Mouse (Mus musculus): ENCODE data around the gene Mvp.
A peak's percentile ranks its signal among the peaks of the same experiment; 100 is the strongest.

Gene Mvp

DNA sequence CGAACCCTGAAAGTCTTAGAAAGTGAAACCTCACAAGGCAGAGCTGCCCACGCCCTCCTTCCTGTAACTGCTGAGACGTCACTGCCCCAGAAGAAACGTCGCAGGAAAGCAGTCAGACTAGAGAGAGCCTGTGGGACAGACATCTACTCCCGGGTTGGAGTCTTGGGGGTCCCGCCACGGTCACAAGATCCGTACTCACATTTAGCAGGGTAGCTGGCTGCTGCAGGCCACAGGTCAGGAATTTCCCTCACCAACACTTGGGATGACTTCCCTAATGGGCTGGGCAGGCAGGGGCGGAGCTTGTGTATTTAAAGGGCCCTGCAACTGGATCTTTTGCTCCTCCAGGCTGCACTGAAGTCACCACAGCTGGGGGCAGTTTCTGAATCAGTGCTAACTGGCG is at the start of gene Mvp:
Gene Mvp (minus strand): TSS at position 302 of the 400 bp plus-strand sequence.
- peak; percentile 64 for DNase-seq

DNA sequence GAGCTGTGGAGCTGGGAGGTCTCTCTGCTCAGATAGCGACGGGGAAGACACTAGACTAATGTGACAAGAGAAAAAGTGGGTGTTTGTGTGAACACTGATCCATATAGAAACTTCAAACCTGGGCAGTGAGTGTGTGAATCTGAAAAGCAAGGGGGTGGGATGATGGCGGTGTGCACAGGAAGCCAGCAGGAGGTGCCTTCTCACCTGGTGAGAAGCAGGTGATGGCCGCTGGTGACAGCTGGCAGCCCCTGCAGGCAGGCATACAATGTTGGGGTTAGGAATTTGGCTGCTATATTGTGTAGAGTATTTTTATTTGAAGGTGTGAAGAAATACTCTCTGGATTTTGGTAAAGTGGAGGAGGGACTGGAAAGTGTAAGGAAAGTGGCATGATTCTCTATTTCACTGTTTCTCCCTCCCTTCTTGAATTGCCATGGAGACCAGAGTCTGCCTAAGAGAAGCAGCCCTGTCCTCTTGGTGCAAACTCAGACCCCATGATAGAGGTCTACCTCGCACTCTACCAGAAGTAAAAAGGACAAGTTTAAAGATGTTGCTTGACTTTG is 40.7 kb upstream of the Mvp start:
- no peak for DNase-seq

DNA sequence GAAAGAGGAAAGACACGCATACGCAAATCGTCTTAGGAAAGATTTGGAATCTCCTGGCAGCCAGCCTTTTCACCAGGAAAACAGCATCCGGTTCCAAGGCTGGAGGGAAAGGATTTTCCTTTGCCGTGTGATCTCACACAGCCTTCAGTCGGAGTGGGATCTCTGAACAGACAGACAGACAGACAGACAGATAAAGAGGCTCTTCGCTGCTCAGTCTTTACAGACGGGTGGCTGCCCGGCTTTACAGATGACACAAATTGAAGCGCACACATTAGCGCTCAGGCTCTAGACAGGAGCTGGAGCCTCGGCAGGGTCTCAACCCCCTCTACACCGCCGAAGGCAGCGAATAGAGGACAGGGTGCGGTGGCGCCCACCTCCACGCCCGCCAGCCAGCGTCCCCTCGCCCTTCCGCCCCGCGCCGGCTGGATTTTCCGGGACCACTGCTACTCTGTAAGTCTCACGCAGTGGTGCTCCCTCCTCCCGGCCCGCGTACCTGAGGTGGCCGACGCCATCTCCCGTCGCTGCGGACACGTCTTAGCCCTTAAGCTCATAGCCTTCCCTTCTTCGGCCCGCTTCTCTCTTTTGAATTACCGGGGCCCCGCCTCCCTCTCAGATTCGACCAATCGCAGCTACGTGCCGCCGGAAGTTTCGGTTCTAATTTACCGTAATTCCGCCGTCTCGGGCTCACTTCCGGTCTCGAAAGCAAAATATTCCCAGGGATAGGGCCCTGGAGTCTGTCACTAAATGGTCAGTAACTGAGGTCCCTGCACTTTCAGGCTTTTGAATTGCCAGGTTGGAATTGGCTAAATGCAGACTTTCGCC is 27.6 kb upstream of the Mvp start, which contains the start of gene Kif22:
Gene Kif22 (minus strand): TSS at position 621 of the 822 bp plus-strand sequence.
- DNase-seq, result peak; percentile 95

DNA sequence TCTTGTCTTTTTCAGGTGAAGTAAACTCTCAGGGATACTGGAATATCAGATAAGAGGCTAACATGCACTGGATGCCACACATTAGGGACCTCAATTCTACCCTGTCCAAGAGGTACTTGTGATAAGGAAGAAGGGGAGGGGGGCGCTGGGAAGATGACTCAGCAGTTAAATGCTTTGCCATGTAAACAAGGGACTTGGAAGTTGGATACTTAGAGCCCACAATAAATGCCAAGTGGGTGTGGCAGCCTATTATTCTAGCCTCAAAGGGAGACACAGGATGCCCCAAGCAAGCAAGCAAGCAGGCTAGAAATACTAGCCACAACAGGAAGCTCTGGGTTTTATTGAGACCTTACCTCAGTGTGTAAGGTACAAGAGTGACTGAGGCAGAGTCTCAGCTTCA is 16.8 kb upstream of the Mvp start:
- DNase-seq, result no peak

DNA sequence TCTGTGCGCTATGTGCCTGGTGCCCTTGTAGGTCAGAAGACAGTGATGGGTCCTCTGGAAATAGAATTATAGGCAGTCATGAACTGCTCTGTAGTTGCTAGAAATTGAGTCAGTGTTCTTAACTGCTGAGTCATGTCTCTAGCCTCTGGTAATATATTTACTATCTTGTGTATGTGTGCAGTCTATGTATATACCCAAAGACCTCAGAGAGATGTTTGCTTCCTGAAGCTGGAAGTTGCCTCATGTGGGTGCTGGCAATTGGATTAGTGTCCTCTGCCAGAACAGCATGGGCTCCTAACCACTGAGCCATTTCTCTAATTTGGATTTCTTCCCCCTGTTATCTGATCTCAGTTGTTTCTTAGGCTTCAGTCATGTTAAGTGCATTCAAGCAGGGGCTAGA is 15.8 kb upstream of the Mvp start:
- DNase-seq, result no peak

DNA sequence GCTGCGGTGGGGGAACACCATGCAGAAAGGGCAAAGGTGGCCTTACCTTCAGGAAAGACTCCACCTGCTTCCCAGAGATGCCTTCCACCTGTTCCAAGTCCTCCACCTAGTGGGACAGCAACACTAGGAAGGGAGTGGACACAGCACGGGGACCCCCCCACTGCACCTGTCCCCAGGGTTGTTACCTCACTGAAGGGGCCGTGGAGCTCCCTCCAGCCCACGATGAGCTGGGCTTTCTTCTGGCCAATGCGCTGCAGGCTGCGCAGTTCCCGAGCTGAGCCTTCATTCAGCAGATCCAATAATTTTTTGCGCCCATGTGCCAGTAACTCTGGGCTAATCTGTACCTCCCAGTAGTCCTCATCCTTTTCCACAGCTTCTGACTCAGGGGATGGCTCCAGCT is 13.5 kb upstream of the Mvp start:
- DNase-seq, result no peak

DNA sequence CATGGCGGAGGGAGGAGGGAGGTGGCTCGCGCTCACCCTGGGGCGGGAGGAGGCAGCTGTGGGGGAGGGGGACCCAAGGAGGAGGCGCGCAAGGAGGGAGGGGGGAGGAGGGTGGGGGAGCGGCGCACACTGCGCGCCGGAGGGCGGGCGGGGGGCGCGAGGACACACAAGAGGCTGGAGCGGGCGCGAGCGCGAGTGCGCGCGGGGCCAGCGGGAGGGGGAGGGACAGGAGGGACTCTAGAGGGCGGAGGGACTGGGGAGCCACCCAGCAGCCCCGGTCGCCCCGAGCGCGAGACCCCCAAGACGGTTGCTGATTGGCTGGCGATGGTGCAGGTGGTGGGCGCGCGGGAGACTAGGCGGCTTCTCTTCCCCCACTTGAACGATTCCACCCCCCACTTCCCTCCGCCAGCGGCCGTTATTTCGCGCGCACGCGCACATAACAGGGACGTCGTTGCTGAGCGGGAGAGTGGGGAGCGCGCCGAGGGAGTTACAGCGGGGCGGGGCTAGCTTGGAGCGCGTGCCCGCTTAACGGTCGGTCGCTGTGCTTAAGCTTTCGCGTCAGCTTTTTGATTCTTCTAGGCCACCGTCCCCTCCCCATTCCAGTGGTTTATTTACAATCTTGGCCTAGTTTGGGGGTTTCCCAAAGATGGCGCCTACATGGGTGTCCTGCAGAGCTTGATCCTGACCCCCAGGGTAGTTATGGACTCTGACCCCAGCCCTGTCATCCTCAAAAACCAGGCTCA is 12.7 kb upstream of the Mvp start, which contains the start of gene Maz:
Gene Maz (minus strand): TSS at position 54 of the 743 bp plus-strand sequence.
- DNase-seq, result peak; percentile 99

DNA sequence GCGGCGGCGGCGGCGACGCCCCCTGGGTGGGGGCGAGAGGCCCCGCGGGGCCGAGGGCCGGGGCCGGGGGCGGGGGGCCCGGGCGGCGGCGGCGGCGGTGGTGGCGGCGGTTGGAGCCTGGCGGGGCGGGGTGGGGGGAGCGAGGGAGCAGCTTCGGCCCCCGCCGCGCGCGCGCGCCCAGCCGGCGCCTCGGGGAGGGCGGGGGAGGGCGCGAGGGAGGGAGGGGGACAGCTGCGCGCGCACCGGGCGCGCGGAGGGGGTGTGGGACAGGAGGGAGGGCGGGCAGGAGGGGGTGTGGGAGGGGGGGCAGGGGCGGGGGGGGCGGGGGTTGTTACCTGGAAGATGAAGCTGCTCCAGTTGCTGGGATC is 12.2 kb upstream of the Mvp start:
- DNase-seq, result no peak

DNA sequence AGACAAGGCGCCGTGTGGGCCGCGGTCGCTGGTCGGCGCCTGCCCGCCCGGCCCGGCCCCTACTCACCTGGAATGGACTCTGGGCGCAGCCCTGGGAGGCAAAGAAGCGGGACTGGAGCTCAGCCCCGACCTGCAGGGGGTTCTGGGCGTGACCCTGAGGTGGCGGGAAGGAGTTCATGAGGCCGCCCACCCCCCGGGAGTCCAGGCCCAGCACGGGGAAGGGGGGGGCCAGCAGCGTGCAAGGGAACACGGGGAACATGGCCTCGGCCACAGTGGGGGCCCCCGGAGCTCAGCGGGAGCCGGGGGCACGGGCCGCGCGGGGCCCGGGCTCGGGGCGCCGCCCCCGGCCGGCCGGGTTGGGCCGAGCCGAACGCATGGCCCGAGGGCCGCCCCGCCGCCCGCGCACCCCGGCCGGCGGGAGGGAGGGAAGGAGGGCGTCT is 11.8 kb upstream of the Mvp start:
- DNase-seq, result peak; percentile 84

DNA sequence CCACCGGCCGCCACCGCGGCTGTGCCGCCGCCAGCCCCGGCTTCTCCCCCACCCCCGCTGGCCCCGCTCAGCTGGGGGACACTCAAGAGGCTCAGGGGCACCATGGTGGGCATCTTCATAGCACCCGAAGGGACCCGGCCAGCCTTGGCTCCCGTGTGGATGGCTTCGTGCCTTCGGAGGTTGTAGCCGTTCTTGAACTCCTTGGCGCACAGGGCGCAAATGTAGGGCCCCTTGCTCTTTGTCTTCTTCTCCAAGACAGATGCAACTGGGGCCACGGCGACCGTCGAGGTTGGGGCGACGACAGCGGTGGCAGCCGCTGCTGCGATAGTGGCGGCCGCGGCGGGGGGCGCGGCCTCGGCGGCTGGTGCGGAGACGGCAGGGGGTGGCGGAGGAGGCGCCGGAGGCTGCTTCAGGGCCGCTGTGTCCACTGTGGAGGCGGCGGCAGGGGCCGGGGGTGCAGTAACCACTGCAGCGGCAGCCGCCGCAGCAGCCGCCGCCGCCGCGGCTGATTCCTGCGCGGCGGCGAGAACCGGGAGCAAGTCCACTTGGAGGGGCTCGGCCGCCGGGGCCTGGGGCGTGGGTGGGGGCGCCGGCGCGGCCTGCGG is 11.2 kb upstream of the Mvp start:
- DNase-seq, result no peak

DNA sequence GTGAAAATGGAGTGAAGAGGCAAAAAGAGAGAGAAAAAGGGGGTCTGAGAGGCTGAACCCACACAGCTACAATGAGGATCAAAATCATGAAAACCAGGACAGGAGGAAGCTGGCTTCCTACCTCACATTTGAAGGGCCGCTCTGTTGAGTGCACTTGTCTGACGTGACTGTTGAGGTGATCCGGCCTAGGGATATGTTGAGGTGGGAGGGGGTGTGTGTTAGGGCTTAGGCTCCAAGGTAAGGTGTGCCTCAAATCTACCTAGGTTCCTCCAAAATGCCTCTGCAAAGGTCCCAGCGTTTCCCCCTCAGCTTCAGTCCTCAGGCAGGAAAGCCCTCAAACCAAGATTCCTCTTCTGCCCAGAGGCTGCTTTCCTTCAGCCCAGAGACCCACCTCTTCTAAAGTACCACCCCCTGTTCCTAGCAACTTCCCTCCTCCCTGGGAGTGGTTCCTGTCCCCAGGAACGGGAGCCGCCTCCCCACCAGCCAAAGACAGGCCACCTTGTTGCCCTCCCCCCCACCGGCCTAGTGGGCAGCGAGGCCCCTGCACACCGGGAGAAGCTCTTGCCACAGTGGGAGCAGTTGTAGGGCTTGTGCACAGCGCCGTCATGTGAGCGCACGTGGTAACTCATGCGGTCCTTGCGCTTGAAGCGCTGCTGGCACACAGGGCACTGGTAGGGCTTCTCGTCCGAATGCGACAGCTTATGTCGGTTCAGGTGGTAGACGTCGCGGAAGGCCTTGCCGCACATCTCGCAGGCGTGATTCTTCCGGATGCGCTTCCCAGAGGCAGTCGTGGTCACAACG is 10.5 kb upstream of the Mvp start:
- DNase-seq, result peak; percentile 86

DNA sequence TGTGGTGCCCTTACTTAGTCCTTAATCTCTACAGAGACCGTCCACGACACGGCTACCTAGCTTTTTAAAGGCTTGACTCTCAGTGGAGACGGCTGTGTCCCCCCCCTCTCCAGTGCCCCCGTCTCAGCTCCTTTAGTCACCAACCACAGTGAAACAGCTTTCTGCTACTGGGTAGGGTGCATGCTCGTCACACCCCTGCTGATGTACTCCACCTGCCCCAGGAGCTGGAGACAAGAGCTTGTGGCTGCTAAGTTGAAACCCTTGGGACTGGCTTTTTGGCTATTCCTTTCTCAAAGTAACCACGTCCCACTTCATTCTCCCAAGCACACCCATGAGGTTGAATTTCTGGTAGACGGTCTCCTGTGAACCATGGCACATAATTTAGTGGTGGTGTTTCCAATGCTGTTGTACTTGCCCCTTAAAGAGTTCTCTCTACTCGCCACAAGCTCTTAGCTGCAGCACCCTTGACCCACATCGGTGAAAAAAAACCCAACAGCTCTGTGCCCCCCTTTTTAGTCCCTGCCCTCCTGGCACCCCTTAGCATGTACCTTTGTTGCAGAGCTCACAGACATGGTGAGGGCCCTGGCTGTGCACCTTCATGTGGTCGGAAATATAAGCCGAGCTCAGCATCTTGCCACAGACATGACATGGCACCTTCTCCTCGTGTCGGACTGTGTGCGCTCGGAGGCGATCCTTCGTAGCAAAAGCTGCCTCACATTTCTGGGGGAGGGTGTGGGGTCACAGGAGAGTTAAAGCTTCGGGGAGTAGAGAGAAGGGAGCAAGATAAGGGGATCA is 9.7 kb upstream of the Mvp start:
- DNase-seq, result no peak

DNA sequence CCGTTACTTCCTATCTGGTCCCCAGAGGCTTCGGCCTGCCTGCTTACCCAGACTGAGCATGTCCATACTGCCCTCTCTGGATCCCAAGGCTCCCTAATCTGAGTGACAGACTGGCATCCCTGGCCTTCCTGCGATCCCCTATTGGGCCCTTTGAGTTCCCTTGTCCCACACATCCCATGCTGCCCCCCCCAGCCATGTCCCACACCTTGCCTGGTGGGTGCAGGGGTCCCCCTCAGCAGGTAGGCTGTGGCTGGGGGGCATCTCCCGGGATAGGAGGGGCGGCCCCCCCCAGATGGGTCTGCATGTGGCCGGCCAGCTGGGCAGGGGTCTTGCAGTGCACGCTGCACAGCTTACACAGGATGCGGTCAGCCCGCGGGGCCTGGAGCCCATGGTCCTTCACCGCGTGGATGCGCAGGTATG is 8.9 kb upstream of the Mvp start:
- no peak for DNase-seq

DNA sequence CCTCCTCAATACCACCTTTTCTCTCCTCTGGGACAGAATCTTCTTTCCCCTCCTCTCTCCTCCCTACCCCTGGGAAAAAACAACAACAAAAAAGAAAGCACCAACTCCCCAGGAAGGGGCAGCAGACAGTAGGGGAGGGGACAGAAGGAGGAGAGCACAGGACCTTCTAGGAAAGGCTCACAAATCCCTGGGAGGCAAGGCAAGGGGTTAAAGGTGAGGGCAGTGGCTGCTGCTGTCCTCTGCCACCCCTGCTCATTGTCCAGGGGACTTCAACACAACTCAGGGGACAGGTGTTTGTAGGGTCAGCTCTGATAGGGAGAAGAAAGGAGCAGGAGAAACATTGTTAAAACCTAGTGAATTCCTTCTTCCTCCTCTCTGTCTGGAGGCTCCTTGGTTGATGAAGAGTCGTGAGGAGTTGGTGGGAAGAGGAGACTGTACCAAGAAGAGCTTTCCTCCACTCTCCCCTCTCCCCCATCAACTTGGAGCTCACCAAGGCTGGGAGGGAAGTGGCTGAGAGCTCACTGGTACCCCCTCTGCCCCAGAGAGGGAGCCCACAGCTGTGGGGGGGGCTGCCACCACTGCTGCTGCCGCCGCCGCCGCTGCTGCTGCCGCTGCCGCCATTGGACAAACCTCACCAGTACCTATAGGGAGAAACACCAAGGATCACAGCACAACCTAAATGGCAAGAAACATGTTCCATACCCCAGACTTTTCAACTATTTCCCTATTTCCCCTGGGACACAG is 8.3 kb upstream of the Mvp start:
- DNase-seq, result no peak

DNA sequence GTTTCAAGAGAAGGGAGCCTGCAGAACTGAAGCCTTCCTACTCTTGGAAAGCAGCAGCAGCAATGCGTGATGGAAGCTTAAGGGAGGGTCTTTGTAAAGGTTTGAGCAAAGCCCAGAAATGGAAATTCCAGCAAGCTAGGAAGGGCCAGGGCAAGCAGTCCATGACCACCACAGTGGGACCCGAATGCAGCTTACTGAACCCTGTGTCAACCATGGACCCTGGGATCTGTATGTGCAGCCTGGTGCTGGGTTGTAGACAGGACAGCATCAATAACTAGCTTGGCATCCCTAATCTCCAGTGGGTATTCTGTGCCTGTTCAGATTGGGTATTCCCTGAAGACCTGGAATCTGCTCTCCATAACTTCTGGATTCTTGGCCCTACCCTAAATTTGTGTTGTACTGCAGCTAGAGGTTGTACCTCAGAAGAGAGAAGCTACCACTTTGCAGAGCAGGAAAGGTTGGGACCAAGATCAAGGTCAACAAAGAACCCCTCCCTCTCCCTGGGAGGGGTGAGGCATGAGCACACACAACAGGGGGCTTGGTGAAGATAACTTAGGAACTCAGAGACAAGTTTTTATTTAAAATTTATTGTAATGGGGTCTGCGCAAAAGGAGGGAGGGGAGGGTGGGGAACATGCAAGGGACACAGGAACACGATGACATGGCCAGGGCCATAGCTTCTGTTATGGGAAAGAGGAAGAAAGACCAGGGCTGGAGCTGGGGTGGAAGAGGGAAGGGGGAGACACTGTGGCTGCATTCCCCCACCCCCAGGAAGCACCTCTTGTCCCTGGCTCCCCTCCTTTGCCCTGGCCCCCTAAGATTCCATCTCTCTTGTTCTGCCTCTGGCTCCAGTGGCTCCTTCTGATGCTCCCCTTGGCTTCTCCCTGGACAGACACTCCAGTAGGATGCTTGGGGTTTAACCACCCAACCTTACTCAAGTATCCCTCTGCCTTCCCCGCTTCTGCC is 7.4 kb upstream of the Mvp start:
- no peak for DNase-seq

DNA sequence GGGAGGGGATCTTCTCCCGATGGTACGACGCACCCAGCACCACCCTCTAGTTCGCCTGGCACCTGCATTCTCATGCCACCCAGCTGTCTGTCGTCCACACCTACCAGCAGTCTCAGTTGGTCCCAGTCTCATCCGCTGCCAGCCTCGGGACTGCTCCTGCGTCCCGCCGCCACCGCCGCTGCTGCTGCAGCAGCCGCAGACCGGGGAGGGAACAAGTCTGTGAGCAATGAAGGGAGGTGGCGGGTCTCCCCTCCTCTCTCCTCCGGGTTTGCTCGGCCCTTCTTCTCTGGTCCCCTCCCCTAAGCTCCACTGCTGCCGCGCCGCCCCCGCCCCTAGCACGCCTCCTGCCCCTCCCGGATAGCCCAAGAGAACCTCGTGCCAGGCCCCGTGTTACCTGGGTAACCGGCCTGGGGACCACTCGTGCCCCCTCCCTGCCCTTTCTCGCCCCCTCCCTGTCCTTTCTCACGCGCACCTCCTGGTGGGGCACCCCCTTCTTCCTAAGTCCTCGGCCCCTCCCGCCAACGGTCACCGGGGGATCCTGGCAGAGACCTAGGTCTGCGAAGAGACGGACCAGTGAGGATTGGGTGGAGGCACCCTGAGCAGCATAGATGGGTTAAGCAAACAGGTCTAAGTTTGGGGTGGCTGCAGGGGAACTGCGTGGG is 6.6 kb upstream of the Mvp start, which contains the start of the genes Gm42742 and Prrt2:
Gene Gm42742 (minus strand): TSS at position 197 of the 662 bp plus-strand sequence.
Gene Prrt2 (minus strand): TSS at position 311 of the 662 bp plus-strand sequence.
- DNase-seq, result peak; percentile 79

DNA sequence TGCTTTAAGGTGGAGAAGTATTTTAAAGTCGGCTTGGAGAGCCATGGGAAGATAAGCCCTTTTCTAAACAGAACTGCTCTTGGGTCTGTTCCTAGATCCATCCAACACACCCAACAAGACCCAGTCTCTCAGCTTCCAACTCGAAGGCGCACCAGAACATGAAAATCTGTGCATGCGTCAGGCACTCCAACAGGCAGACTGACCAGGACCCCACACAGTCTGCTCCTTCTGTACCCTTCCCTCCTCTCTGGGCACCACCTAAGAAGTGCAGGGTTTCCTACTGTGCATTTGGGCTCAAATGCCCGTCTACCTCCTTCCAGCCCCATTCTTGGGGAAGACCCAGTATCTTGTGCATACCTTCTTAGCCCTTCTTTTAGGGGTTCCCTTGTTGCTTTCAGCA is 6.1 kb upstream of the Mvp start:
- DNase-seq, result no peak

DNA sequence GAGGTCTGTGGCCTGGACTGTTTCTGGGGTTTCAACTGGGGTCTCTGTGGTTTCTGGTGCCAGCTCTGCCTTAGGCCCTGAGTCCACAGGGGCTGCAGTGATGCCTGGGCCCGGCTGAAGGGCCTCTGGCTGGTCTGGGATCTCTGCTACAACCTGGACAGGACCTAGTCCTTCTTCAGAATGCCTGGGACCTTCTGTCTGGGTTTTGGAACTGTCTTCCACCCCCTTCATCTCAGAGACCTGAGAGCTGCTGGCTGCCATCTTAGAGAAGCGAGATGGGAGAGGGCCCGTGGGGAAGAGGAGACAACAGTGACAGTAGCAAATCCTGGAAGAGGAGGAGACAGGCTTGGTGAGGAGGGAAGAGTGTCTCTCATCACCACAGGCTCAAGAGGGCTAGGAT is 5.6 kb upstream of the Mvp start:
- no peak for DNase-seq

Data from embryo, embryonic 11 days (tissue).